Mouse (Mus musculus) right cerebral cortex, postnatal 25 days (tissue): Measurements from ENCODE around the gene Eda.

Source experiments
- DNase-seq: peaks from one replicate; pipeline ENCODE4 v3.0.0; 2022

Gene Eda

GRCm38 (mm10) chrX:99975250-99975984 is at the start of gene Eda:
Eda (plus strand) TSS chrX:99975606.
- peak; percentile 74 for DNase-seq

GRCm38 (mm10) chrX:99961002-99961401 is 14.4 kb upstream of the Eda start:
- DNase-seq: no peak

GRCm38 (mm10) chrX:99970111-99970510 is 5.3 kb upstream of the Eda start:
- DNase-seq: no peak

- DNase-seq: no peak
Measured at GRCm38 (mm10) chrX:99974381-99974780, 1.0 kb upstream of the Eda start.

GRCm38 (mm10) chrX:99974803-99975202 is 603 bp upstream of the Eda start:
- DNase-seq: no peak

GRCm38 (mm10) chrX:99975985-99976924 is 849 bp downstream of the Eda start:
- DNase-seq: no peak

GRCm38 (mm10) chrX:99978354-99978753 is 2.9 kb downstream of the Eda start:
- DNase-seq: no peak

GRCm38 (mm10) chrX:99993434-99993833 is 18.0 kb downstream of the Eda start:
- no peak for DNase-seq

- DNase-seq: no peak
Measured at GRCm38 (mm10) chrX:99999342-99999741, 23.9 kb downstream of the Eda start.

GRCm38 (mm10) chrX:100118362-100118761 is 143.0 kb downstream of the Eda start:
- no peak for DNase-seq

GRCm38 (mm10) chrX:100195286-100195685 is 219.9 kb downstream of the Eda start:
- DNase-seq: no peak

GRCm38 (mm10) chrX:100313652-100314051 is 338.2 kb downstream of the Eda start:
- DNase-seq: no peak

- no peak for DNase-seq
Measured at GRCm38 (mm10) chrX:100314172-100314902, 338.9 kb downstream of the Eda start.

- DNase-seq: no peak
Measured at GRCm38 (mm10) chrX:100340687-100341086, 365.3 kb downstream of the Eda start.

GRCm38 (mm10) chrX:100344433-100344832 is 369.0 kb downstream of the Eda start:
- DNase-seq: no peak

GRCm38 (mm10) chrX:100356974-100357373 is 381.6 kb downstream of the Eda start:
- DNase-seq: no peak

GRCm38 (mm10) chrX:100389887-100390286 is 414.5 kb downstream of the Eda start:
- DNase-seq: no peak

GRCm38 (mm10) chrX:100392304-100392703 is 416.9 kb downstream of the Eda start:
- peak; percentile 17 for DNase-seq

- no peak for DNase-seq
Measured at GRCm38 (mm10) chrX:100394223-100394861, 418.9 kb downstream of the Eda start.

GRCm38 (mm10) chrX:100395026-100395425 is 419.6 kb downstream of the Eda start:
- no peak for DNase-seq

- no peak for DNase-seq
Measured at GRCm38 (mm10) chrX:100400900-100401299, 425.5 kb downstream of the Eda start.

GRCm38 (mm10) chrX:100401657-100402056 is 426.3 kb downstream of the Eda start:
- no peak for DNase-seq

GRCm38 (mm10) chrX:100409245-100409644 is 433.8 kb downstream of the Eda start:
- DNase-seq: no peak
